Mouse (Mus musculus) C2C12 (cell line): ENCODE results near the gene Zmym4. TPM values are rescaled to one million over a fixed set of nuclear protein-coding genes. Genes with fewer than 3 reads are reported as not detected.
"Not testable (repeated sequence)": the region's sequence is repeated elsewhere in the genome, so short reads cannot be mapped to it uniquely, and the experiment has no call there.

Experiments used
- H3K27me3 ChIP-seq: one replicate; pipeline ENCODE4 v1.6.1; 2011; ENCODE audit not compliant: control insufficient read depth, insufficient read depth, insufficient read length
- H3K36me3 ChIP-seq: one replicate; pipeline ENCODE4 v1.6.1; 2011; ENCODE audit not compliant: control insufficient read depth, insufficient read depth
- H3K4me3 ChIP-seq: one replicate; pipeline ENCODE4 v1.5.1; 2011; ENCODE audit warnings: mild to moderate bottlenecking, control low read depth; ENCODE audit not compliant: poor library complexity, insufficient read depth, severe bottlenecking
- H3K79me2 ChIP-seq: one replicate; pipeline ENCODE4 v1.6.1; 2011; ENCODE audit not compliant: control insufficient read depth, insufficient read depth
- H3K79me3 ChIP-seq: one replicate; pipeline ENCODE4 v1.6.1; 2011; ENCODE audit warnings: low read depth, control low read depth
- H3ac ChIP-seq: one replicate; pipeline ENCODE3; 2011; ENCODE audit warnings: low read depth; ENCODE audit not compliant: control insufficient read depth, insufficient read length
- CEBPB ChIP-seq: IDR thresholded peaks from one replicate; pipeline ENCODE4 v1.6.1; 2011; ENCODE audit warnings: low read depth, mild to moderate bottlenecking, control low read depth, moderate library complexity
- CTCF ChIP-seq: IDR thresholded peaks from one replicate; pipeline ENCODE4 v1.5.1; 2011; ENCODE audit not compliant: control insufficient read depth, insufficient read depth, insufficient read length
- FOSL1 ChIP-seq: IDR thresholded peaks from one replicate; pipeline ENCODE4 v1.8.0; 2011; ENCODE audit warnings: mild to moderate bottlenecking, low read length; ENCODE audit not compliant: poor library complexity, insufficient read depth, severe bottlenecking
- MAX ChIP-seq: IDR thresholded peaks from one replicate; pipeline ENCODE4 v1.6.1; 2011; ENCODE audit warnings: mild to moderate bottlenecking, control low read depth
- MYOD1 ChIP-seq: IDR thresholded peaks from one replicate; pipeline ENCODE4 v1.6.1; 2011; ENCODE audit warnings: low read depth; ENCODE audit not compliant: control insufficient read depth, insufficient read length
- MYOG ChIP-seq: IDR thresholded peaks from one replicate; pipeline ENCODE4 v1.6.1; 2011; ENCODE audit not compliant: control insufficient read depth, insufficient read length; ENCODE audit errors: extremely low read depth
- USF1 ChIP-seq: IDR thresholded peaks from one replicate; pipeline ENCODE4 v1.6.1; 2011; ENCODE audit warnings: low read depth, mild to moderate bottlenecking, control low read depth, moderate library complexity
- long read RNA-seq, 2 experiments: library from polyadenylated mRNA; unstranded; transcript quantifications; one replicate each; pipeline ENCODE4 v2.0.0; 2019 to 2020
- polyA plus RNA-seq: library from polyadenylated mRNA; unstranded; fragments of >200 nt; fragmentation: generic; extraction: Trizol; gene quantifications from one replicate; pipeline ENCODE4 v1.2.1, GENCODE M21; 2012; ENCODE audit warnings: missing spikeins

Zmym4 gene
- 6.7 TPM for polyA plus RNA-seq
- long read RNA-seq, experiment 1, partial matches to known transcripts = 3 of 5 reads
- long read RNA-seq, experiment 1, other reads (novel, unspliced or antisense) = 2 of 5 reads
- long read RNA-seq, experiment 2, full-length matches to known transcripts = 1 of 22 reads
- long read RNA-seq, experiment 2, partial matches to known transcripts = 9 of 22 reads
- long read RNA-seq, experiment 2, other reads (novel, unspliced or antisense) = 12 of 22 reads

DNA sequence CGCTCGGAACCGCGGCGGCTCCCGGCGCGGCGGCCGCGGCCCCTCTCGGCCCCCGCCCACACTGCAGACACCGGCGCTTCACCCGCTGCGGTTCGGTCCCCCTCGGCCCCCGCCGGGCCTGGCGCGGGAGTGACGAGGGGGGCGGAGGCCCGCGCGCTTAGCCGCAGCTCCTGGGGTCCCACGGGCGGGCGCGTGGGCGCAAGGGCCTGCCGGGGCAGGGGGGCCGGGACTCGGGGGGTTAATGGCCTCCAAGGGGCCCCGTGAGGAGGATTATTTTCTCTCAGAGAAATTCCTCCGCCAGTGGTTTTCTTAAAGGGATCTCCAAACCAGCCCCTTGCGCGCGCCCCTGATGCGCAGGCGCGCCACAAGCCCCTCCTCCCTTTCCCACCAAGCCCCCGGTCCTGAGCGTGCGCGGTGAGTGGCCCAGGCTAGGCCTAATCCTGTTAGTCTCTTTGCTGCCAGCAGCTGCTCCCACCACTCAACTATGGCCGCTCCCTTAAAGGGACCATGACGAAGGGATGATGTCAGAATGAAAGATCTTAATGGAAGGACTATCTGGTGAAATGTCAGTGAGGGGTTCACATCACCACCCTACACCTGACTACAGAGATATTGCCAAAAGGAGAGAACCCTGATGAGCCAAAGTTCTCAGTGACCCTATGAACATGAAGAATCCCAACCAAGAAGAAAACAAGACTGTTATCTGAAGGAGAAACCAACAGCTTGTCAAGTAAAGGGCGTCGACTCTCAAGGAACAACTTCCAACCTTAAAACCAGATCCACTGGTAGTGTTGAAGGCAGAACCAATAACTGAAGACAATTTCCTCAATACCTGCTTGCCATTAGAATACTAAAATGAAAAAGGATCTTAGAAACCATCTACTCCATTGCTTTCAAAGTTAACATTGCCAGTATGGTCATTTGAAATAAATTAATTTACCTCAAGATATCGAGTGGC, at the start of gene Zmym4:
Zmym4 (minus strand) TSS at position 272 of the 958 bp plus-strand sequence.
- peaks cover 5% of the 10 kb centered on the region for H3K36me3 ChIP-seq
- no peaks in the 10 kb centered on the region for H3K27me3 ChIP-seq
- TF ChIP-seq MYOD1 (peak; percentile 89), MYOG (no peak)
- H3K4me3 ChIP-seq = peak within 1 kb of the TSS; percentile 75
- peak within 1 kb of the TSS; percentile 94 for H3ac ChIP-seq
- peaks cover 47% of the 10 kb centered on the region for H3K79me2 ChIP-seq
- peaks cover 33% of the 10 kb centered on the region for H3K79me3 ChIP-seq

- Histone ChIP-seq H3K36me3 (no peaks in the 10 kb centered on the region), H3K79me3 (no peaks in the 10 kb centered on the region), H3K79me2 (peaks cover 9% of the 10 kb centered on the region), H3K27me3 (no peaks in the 10 kb centered on the region), H3K4me3 (no peak overlapping the region), H3ac (no peak overlapping the region)
- TF ChIP-seq CTCF (no peak), USF1 (no peak), FOSL1 (no peak), CEBPB (no peak)
Measured at GRCm38 (mm10) chr4:127016366-127016765, 48.4 kb upstream of the Zmym4 start.

GRCm38 (mm10) chr4:127015294-127015993, 47.5 kb upstream of the Zmym4 start:
- H3K79me2 ChIP-seq, H3ac ChIP-seq, H3K79me3 ChIP-seq, H3K36me3 ChIP-seq, H3K4me3 ChIP-seq, H3K27me3 ChIP-seq: not testable (repeated sequence)
- TF ChIP-seq CTCF = peak; percentile 83

GRCm38 (mm10) chr4:127005113-127005936, 37.4 kb upstream of the Zmym4 start:
- TF ChIP-seq MYOG (no peak), MYOD1 (no peak), FOSL1 (no peak), CEBPB (no peak), MAX (no peak), USF1 (no peak), CTCF (no peak)
- no peaks in the 10 kb centered on the region for H3K36me3 ChIP-seq
- H3K4me3 ChIP-seq = no peak overlapping the region

DNA sequence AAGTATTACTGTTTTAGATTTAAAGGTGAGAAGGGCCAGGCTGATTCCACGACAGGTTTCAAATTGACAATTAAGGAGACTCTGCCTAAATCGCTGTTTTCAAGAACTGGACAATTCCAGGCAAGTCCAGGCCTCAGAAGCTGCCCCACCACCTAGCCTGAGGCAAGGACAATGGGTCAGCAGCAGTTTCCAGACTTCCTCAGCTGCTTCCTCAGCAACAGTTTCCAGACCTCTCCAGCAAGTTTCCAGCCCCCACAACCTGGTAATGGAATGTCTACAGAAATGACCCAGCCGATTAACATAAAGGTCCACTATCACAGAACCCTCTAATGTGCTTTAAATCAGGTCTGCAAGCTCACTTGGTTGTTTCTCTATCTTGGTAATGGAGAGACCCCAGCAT, 36.4 kb upstream of the Zmym4 start:
- Histone ChIP-seq H3K27me3 (peaks cover 6% of the 10 kb centered on the region), H3ac (no peak overlapping the region), H3K4me3 (no peak overlapping the region), H3K79me2 (no peaks in the 10 kb centered on the region), H3K36me3 (no peaks in the 10 kb centered on the region), H3K79me3 (no peaks in the 10 kb centered on the region)
- no peak for TF ChIP-seq MYOG
- TF ChIP-seq FOSL1 = no peak
- TF ChIP-seq CTCF = no peak
- TF ChIP-seq USF1 = no peak
- TF ChIP-seq MAX = no peak
- no peak for TF ChIP-seq MYOD1
- no peak for TF ChIP-seq CEBPB

More at GRCm38 (mm10) chr4:127005113-127005936, 37.4 kb upstream of the Zmym4 start:
- H3K79me3 ChIP-seq = no peaks in the 10 kb centered on the region
- no peak overlapping the region for H3ac ChIP-seq
- H3K79me2 ChIP-seq = no peaks in the 10 kb centered on the region
- H3K27me3 ChIP-seq = peaks cover 6% of the 10 kb centered on the region
